Mouse (Mus musculus): ENCODE measurements around the gene Tspan14. TPM values are rescaled to one million over a fixed set of nuclear protein-coding genes. Genes with fewer than 3 reads are reported as not detected.
A peak's percentile ranks its signal among the peaks of the same experiment; 100 is the strongest.

Tspan14 gene
- polyA plus RNA-seq, 1 experiment from 2014 or later = 42.0 TPM

DNA sequence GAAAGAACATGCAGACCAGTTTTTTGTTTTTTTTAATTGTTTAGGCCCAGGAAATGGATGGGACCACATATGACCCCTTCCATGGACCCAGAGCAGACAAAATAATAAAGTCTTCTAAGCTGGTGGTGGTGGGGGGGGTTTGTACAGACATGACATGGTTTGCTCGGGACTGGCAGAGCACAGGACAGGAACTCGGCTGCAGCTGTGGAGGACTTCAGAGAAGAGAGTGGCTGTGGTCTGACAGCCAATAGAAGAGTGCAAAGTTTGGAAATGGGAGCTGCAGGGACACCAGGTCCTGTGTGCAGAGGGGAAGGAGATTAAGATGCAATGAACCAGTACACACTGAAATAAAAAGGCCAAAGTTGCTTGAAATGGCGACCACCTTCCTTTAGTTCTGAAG lies 7.0 kb downstream of the Tspan14 start:
- 42% methylated on average over 3 of the region's 3 CpGs for WGBS
- peak overlapping the region; percentile 54 for H3K27ac ChIP-seq (replicated peaks)
- no peak for ATAC-seq (ENCODE audit: extremely low read depth, insufficient number of reproducible peaks, low FRiP score, low TSS enrichment)
- no peak overlapping the region for H3K4me3 ChIP-seq
- H3K4me1 ChIP-seq = peaks cover 90% of the 10 kb centered on the region
- H3K9me3 ChIP-seq = no peaks in the 10 kb centered on the region
- no peaks in the 10 kb centered on the region for H3K27me3 ChIP-seq (replicated peaks)
- H3K9ac ChIP-seq = peak overlapping the region; percentile 37; the same call in 1 of the 2 replicates
- H3K36me3 ChIP-seq = no peaks in the 10 kb centered on the region
- H3K4me2 ChIP-seq = 0 out of 2 replicates have a peak overlapping the region, but pooled peaks have one; percentile 2

DNA sequence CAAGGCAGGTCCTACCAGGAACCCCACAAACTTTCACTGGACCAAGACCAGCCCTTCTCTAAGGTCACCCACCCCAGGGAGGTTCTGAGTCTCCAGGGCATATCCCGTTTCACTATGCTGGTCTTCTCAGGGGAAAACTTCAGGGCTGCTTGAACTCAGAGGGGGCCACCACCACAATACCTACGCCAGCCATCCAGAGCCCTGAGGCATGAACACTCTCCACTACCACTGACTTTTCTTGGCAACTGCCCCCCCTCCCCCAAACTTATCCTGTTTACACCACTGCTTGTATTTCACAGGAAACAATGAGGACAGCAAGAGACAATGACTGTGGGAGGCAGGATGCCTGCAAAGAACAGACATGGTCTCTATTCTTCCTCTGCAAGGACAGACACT lies 7.6 kb downstream of the Tspan14 start:
- ATAC-seq (ENCODE audit: extremely low read depth, insufficient number of reproducible peaks, low FRiP score, low TSS enrichment) = no peak
- peak overlapping the region; percentile 2; the same call in 1 of the 2 replicates for H3K4me2 ChIP-seq

DNA sequence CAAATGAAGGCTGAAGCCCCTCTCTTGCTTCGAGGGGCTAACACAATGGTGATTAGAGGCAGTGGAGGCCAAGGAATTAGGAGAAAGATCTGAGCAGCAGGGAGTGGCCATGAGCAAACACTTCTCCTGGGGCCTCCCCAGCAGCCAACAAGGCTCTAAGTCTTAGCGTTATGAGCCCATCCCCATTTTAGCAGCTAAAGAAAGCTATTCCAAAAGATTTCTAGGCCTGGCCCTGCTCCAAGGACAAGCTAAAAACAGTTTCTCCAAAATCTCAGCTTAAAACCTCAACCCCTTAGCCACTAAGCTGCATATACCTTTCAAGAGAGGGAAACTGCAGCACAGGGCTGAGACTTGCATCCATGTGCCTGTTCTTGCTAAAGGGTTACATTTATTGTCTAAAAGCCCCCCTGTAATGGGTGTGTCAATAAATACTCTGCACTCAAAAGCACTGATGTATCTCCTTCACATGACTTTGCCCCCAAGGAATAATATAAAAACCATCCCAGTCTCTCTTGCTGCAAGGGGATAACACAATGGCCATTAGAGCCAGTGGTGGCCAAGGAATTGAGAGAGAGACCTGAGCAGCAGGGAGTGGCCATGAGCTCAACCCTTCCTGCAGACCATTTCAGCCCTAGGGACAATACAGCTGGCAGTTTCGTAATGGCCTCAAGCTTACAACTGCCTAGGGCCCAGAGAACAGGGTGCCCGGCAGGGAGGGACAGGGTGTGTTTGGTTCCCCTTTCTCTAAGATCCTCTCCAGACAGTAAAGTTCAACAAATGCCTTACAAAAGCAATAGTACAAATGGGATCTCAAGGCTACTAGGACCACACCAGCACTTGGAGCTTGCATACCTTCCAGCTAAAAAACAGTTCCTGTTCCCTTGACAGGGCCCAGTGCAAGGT lies 8.3 kb downstream of the Tspan14 start:
- no peak for ATAC-seq (ENCODE audit: extremely low read depth, insufficient number of reproducible peaks, low FRiP score, low TSS enrichment)
- 38% methylated on average over 4 of the region's 4 CpGs for WGBS
- peak overlapping the region; percentile 70 for H3K27ac ChIP-seq (replicated peaks)
- H3K4me3 ChIP-seq = no peak overlapping the region
- H3K27me3 ChIP-seq (replicated peaks) = no peaks in the 10 kb centered on the region
- H3K4me2 ChIP-seq = peak overlapping the region; percentile 2; the same call in 1 of the 2 replicates
- H3K4me1 ChIP-seq = peaks cover 86% of the 10 kb centered on the region
- H3K9ac ChIP-seq = peak overlapping the region; percentile 30; the same call in 1 of the 2 replicates
- no peaks in the 10 kb centered on the region for H3K36me3 ChIP-seq
- no peaks in the 10 kb centered on the region for H3K9me3 ChIP-seq

More for the DNA sequence above, 7.6 kb downstream of the Tspan14 start:
- WGBS = 57% methylated on average over 2 of the region's 2 CpGs
- H3K9ac ChIP-seq = 0 out of 2 replicates have a peak overlapping the region, but pooled peaks have one; percentile 30
- peaks cover 88% of the 10 kb centered on the region for H3K4me1 ChIP-seq
- H3K9me3 ChIP-seq = no peaks in the 10 kb centered on the region
- H3K27ac ChIP-seq (replicated peaks) = peak overlapping the region; percentile 70
- no peak overlapping the region for H3K4me3 ChIP-seq
- no peaks in the 10 kb centered on the region for H3K36me3 ChIP-seq
- H3K27me3 ChIP-seq (replicated peaks) = no peaks in the 10 kb centered on the region

DNA sequence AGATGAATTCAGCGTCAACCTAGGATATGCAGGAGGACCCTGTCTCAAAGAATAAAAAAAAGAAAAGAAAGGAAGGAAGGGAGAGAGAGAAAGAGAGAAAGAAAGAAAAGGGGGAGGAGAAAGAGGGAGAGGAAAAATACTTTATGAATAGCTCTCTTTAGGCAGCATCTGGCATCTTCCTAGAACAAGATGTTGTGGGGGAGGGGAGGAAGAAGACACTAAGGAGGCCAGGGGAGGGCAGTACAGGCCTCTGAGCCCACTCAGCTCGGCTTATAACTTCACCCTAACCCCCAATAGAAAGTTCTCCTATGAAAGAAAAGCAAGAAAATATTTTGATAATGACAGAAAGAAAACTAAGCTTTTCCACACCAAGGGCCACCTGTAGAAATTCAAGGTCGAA lies 9.0 kb downstream of the Tspan14 start:
- Histone ChIP-seq H3K4me2 (no peak overlapping the region), H3K27me3 (replicated peaks) (no peaks in the 10 kb centered on the region), H3K27ac (replicated peaks) (peak overlapping the region; percentile 70)

DNA sequence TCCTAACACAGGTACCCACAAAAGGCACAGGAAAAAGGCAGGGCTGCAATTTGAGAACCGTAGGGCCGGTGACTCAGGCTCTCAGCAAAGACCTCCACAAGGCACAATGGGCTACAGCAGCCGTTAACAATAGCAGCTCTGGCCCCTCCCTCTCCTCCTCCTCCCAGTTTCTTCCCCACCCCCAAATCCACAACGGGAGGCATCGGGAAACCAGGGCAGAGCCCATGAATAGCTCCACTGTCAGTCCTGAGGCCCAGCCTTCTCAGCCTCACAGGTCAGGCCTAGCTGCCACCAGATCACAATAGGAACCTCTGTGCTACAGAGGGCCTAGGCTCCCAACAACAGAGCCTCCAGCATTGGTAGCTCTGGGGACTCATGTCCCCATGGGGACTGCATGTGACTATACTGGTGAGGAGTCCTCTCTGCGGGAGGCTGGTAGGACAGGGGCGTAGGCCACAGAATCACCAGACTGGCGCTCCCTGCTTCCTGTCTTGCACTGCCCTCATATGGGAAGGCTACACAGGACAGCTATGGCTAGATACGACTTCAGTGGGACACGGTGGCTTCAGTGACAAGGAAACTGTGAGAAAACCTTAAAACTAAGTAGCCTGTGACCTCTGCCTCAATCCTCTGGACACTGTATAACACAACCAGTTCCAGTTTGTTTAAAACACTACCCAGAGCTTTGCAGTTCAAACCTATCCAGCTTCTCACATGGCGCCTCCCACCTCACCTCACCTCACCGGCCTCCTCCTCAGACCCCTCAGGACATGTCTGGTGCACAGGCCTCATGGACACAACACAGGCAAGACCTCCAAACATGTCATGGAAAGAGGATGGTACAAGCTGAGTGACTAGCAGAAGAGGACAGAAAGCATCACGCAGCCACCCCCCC lies 10.1 kb downstream of the Tspan14 start:
- ATAC-seq (ENCODE audit: extremely low read depth, insufficient number of reproducible peaks, low FRiP score, low TSS enrichment) = peak; percentile 45; the same call in 1 of the 2 replicates
- Histone ChIP-seq H3K27ac (replicated peaks) (peak overlapping the region; percentile 89), H3K4me2 (peak overlapping the region; percentile 55), H3K9me3 (no peaks in the 10 kb centered on the region), H3K27me3 (replicated peaks) (no peaks in the 10 kb centered on the region), H3K4me1 (peaks cover 82% of the 10 kb centered on the region), H3K9ac (peak overlapping the region; percentile 70), H3K4me3 (peak overlapping the region; percentile 4; the same call in 1 of the 2 replicates), H3K36me3 (0 out of 2 replicates have a peak, but pooled peaks cover 2% of the 10 kb centered on the region)
- 34% methylated on average over 13 of the region's 13 CpGs for WGBS

More for the DNA sequence above, 9.0 kb downstream of the Tspan14 start:
- H3K4me3 ChIP-seq = no peak overlapping the region
- WGBS = 60% methylated on average over 3 of the region's 3 CpGs
- H3K9ac ChIP-seq = peak overlapping the region; percentile 12; the same call in 1 of the 2 replicates
- H3K9me3 ChIP-seq = no peaks in the 10 kb centered on the region
- ATAC-seq (ENCODE audit: extremely low read depth, insufficient number of reproducible peaks, low FRiP score, low TSS enrichment) = no peak
- peaks cover 85% of the 10 kb centered on the region for H3K4me1 ChIP-seq
- no peaks in the 10 kb centered on the region for H3K36me3 ChIP-seq

DNA sequence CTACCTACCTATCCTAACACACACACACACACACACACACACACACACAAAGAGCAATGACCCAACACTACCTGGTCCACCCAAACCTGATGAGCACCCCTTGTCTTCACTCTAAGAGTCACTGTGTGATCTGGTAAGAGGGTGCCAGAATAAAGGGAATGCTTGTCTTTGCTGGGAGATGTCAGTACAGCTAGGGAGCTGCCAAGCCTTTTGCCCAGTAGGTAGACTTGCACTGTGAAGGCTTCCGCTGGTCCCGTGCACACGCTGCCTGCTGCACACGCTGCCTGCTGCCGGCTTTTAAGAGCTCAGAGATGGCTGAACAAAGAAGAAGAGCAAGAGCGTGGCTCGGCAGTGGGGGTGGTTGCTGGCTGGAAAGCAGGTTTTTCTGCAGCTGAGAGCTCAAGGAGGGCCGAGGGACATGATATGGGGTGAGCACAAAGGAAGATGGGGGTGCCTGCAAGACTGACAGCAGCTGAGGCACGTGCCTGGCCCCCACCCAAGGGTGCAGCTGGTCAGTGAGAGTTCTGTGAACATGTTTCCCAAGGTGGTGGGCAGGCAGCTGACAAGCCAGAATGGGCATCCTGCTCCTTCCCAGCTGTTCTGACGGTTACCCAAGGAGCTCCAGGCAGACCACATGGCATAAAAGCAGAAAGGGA lies 10.9 kb downstream of the Tspan14 start:
- Histone ChIP-seq H3K4me2 (peak overlapping the region; percentile 55), H3K27me3 (replicated peaks) (no peaks in the 10 kb centered on the region), H3K36me3 (0 out of 2 replicates have a peak, but pooled peaks cover 2% of the 10 kb centered on the region), H3K27ac (replicated peaks) (peak overlapping the region; percentile 89), H3K4me1 (peaks cover 85% of the 10 kb centered on the region), H3K4me3 (peak overlapping the region; percentile 4; the same call in 1 of the 2 replicates), H3K9ac (peak overlapping the region; percentile 70), H3K9me3 (no peaks in the 10 kb centered on the region)
- 23% methylated on average over 10 of the region's 10 CpGs for WGBS
- ATAC-seq (ENCODE audit: extremely low read depth, insufficient number of reproducible peaks, low FRiP score, low TSS enrichment) = no peak

DNA sequence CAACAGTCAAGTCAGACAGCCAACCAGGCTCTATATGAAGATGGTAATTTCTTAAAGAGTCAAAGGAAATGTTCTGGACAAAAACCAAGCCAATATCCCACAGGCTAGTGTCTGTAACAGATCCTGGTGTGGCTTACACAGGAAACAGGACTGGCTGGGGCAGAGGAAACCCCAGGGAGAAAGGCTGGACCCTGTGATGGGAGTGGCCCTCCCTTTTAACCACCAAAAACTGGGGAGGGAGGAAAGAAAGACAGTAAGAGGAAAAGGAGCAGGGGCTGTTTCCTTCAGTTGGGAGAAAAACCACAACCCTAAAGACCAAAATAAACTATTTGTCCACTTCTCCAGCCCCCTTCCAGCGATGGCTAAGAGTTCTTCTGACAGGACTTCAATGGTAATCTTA lies 11.5 kb downstream of the Tspan14 start:
- no peaks in the 10 kb centered on the region for H3K9me3 ChIP-seq
- H3K9ac ChIP-seq = no peak overlapping the region
- H3K27me3 ChIP-seq (replicated peaks) = no peaks in the 10 kb centered on the region
- peak overlapping the region; percentile 89 for H3K27ac ChIP-seq (replicated peaks)
- 0 out of 2 replicates have a peak, but pooled peaks cover 2% of the 10 kb centered on the region for H3K36me3 ChIP-seq
- peak overlapping the region; percentile 55; the same call in 1 of the 2 replicates for H3K4me2 ChIP-seq
- peaks cover 87% of the 10 kb centered on the region for H3K4me1 ChIP-seq
- H3K4me3 ChIP-seq = no peak overlapping the region
- no peak for ATAC-seq (ENCODE audit: extremely low read depth, insufficient number of reproducible peaks, low FRiP score, low TSS enrichment)
- 45% methylated on average over 1 of the region's 1 CpGs for WGBS

DNA sequence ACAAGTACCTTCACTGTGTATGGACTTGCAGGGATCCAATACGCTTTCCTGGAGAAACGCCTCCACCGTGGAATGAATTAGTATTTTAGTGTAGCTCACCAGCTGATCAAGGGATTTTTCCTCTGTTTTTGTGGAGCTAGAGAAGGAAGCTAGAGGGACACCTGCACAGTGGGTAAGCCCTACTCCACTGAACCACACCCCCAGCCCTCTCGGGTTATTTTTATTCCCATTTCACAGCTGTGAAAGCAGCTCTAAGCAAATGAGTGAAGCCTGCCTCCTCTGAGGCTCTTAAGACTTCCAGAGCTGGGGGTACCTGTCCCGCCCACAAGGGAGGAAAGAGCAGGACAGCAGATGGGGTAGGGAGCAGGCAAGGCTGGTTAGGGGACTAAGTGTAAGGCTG lies 13.2 kb downstream of the Tspan14 start:
- H3K36me3 ChIP-seq = peaks cover 2% of the 10 kb centered on the region; the same call in 1 of the 2 replicates
- no peaks in the 10 kb centered on the region for H3K27me3 ChIP-seq (replicated peaks)
- H3K9ac ChIP-seq = no peak overlapping the region
- 72% methylated on average over 5 of the region's 5 CpGs for WGBS
- no peaks in the 10 kb centered on the region for H3K9me3 ChIP-seq
- peaks cover 87% of the 10 kb centered on the region for H3K4me1 ChIP-seq
- no peak for ATAC-seq (ENCODE audit: extremely low read depth, insufficient number of reproducible peaks, low FRiP score, low TSS enrichment)
- no peak overlapping the region for H3K27ac ChIP-seq (replicated peaks)
- no peak overlapping the region for H3K4me2 ChIP-seq
- H3K4me3 ChIP-seq = no peak overlapping the region

DNA sequence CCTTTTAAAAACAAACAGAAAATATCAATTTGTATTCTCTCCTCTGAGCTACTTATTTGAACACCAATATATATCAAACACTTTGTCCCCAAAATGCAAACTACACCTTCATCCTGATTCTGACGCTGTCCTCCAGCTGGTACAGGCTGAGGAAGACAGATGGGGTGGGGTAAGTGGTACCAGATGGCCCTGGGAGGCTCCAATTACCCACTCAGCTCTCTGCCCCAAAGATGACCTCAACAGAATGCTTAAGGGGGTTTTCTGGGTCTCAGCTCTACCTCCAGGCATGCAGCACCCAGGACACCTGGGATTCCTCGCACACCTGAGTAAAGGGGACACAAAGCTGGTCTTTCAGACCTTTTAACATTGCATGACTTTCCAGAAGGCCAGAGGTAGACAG lies 13.9 kb downstream of the Tspan14 start:
- H3K4me1 ChIP-seq = peaks cover 87% of the 10 kb centered on the region
- ATAC-seq (ENCODE audit: extremely low read depth, insufficient number of reproducible peaks, low FRiP score, low TSS enrichment) = no peak
- H3K9me3 ChIP-seq = no peaks in the 10 kb centered on the region
- no peak overlapping the region for H3K27ac ChIP-seq (replicated peaks)
- H3K27me3 ChIP-seq (replicated peaks) = no peaks in the 10 kb centered on the region
- no peak overlapping the region for H3K4me3 ChIP-seq
- WGBS = 57% methylated on average over 2 of the region's 2 CpGs
- H3K4me2 ChIP-seq = no peak overlapping the region
- peaks cover 2% of the 10 kb centered on the region; the same call in 1 of the 2 replicates for H3K36me3 ChIP-seq
- no peak overlapping the region for H3K9ac ChIP-seq

DNA sequence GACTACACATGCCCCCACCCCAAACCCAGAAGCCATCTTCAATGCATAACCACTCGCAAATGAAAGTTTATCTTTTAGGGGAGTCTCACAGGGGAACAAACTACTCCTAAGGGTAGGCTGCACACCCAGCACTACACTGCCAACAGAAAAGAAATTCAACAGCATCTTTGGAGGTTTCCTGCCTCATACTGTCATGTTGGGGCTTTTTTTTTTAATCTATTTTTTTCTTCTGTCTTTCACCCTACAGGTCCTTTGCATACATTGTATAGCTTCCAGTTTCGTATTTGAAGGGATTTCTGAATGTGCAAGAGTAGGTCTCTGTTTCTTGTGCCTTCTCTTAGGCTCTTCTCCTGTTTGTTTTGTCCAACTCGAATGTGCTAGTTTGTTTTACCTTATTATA lies 14.3 kb downstream of the Tspan14 start:
- H3K9me3 ChIP-seq = no peaks in the 10 kb centered on the region
- peaks cover 2% of the 10 kb centered on the region; the same call in 1 of the 2 replicates for H3K36me3 ChIP-seq
- no peak overlapping the region for H3K9ac ChIP-seq
- H3K4me3 ChIP-seq = no peak overlapping the region
- 77% methylated on average over 3 of the region's 3 CpGs for WGBS
- peaks cover 87% of the 10 kb centered on the region for H3K4me1 ChIP-seq
- ATAC-seq (ENCODE audit: extremely low read depth, insufficient number of reproducible peaks, low FRiP score, low TSS enrichment) = no peak
- H3K4me2 ChIP-seq = no peak overlapping the region
- H3K27me3 ChIP-seq (replicated peaks) = no peaks in the 10 kb centered on the region
- no peak overlapping the region for H3K27ac ChIP-seq (replicated peaks)
